In the genomic region with DNA sequence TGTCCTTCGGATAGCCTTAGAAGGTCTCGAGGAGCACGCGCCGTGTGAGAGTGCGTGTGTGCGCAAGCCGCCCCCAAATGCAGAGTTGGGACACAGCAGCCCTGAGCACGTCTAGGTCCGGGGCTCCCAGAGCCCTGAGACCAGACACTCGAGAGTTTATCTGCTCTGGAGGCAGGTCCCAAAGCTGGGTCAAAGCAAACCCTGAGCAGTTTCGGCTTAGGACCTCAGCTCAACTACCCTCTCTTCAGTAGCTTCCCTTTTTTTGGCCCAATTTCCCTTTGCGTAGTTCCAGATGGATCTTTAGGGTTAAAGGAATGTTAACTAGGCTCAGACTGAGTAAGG, we compare ENCODE assay signal across 8 mouse cellular contexts. TPM values are rescaled to one million over a fixed set of nuclear protein-coding genes. Genes with fewer than 3 reads are reported as not detected.
DNase-seq lines count a peak whose midpoint lies in the region; ATAC-seq and TF ChIP-seq lines count a peak whose summit lies in the region.

No protein-coding gene starts in this region.

- H3K27me3 ChIP-seq in E14TG2a.4 (ENCODE audit: insufficient read depth, low read length): peaks cover 75% of the 10 kb centered on the region
- peaks cover 54% of the 10 kb centered on the region for H3K27me3 ChIP-seq in forebrain, embryonic 13.5 days
- H3K27me3 ChIP-seq in limb, embryonic 15.5 days: peaks cover 77% of the 10 kb centered on the region

- H3K4me2 ChIP-seq in forebrain, embryonic 13.5 days: peak overlapping the region; percentile 79
- H3K4me2 ChIP-seq in limb, embryonic 15.5 days: peak overlapping the region; percentile 49

- no peak; the same call in 1 of the 2 replicates for ATAC-seq in forebrain, embryonic 13.5 days
- no peak for ATAC-seq in limb, embryonic 15.5 days (ENCODE audit: insufficient number of reproducible peaks, low FRiP score, low TSS enrichment, low read depth)

- peak; percentile 30 for DNase-seq in cerebellum, adult 9-11 months
- DNase-seq in cerebellum, postnatal 36 days: no peak
- DNase-seq in thymus, postnatal 10 days (ENCODE audit: low spot score in 2 of 2): no peak
- no peak for DNase-seq in embryo, embryonic 10.5 days (ENCODE audit: low spot score)
- DNase-seq in cerebellum, postnatal 10 days: no peak

- no peak for TF ChIP-seq CTCF in E14TG2a.4 (conservative IDR thresholded peaks at IDR 0.05; ENCODE audit: low read length)

- H3K36me3 ChIP-seq in E14TG2a.4 (ENCODE audit: insufficient read depth, low read length): no peaks in the 10 kb centered on the region
- H3K36me3 ChIP-seq in forebrain, embryonic 13.5 days (ENCODE audit: poor library complexity, severe bottlenecking): no peaks in the 10 kb centered on the region
- no peaks in the 10 kb centered on the region for H3K36me3 ChIP-seq in limb, embryonic 15.5 days

- H3K9ac ChIP-seq in forebrain, embryonic 13.5 days: peak overlapping the region; percentile 79
- H3K9ac ChIP-seq in limb, embryonic 15.5 days: no peak overlapping the region

- peaks cover 19% of the 10 kb centered on the region for H3K4me1 ChIP-seq in E14TG2a.4 (replicated peaks; ENCODE audit: low read depth, low read length)
- peaks cover 77% of the 10 kb centered on the region for H3K4me1 ChIP-seq in forebrain, embryonic 13.5 days
- peaks cover 15% of the 10 kb centered on the region for H3K4me1 ChIP-seq in limb, embryonic 15.5 days

- 4% methylated on average over 13 of the region's 13 CpGs for WGBS in forebrain, embryonic 13.5 days
- 4% methylated on average over 13 of the region's 13 CpGs for WGBS in limb, embryonic 15.5 days

- peaks cover 6% of the 10 kb centered on the region; the same call in 1 of the 2 replicates for H3K9me3 ChIP-seq in E14TG2a.4 (ENCODE audit: low read length)
- H3K9me3 ChIP-seq in forebrain, embryonic 13.5 days (replicated peaks): no peaks in the 10 kb centered on the region
- no peaks in the 10 kb centered on the region for H3K9me3 ChIP-seq in limb, embryonic 15.5 days

- H3K4me3 ChIP-seq in E14TG2a.4 (replicated peaks; ENCODE audit: low read length): peak overlapping the region; percentile 63
- H3K4me3 ChIP-seq in forebrain, embryonic 13.5 days: peak overlapping the region; percentile 41
- peak overlapping the region; percentile 29 for H3K4me3 ChIP-seq in limb, embryonic 15.5 days

- H3K27ac ChIP-seq in forebrain, embryonic 13.5 days: peak overlapping the region; percentile 92
- no peak overlapping the region for H3K27ac ChIP-seq in limb, embryonic 15.5 days

RNA-seq across cellular contexts. Expression of a gene that starts 11.2 kb away (rescaled TPM):
- 94.7 and 112 TPM in 2 replicates for polyA plus RNA-seq in forebrain, embryonic 13.5 days (2015; fragmentation: Nextera tagmentation; extraction: Ambion mirVana)
- 1.3 and 1.9 TPM in 2 replicates for polyA plus RNA-seq in limb, embryonic 15.5 days (2015; fragmentation: Nextera tagmentation; extraction: Ambion mirVana)

Comparison
In these comparisons a context has a peak if more than half of its experiments do, and no peak if none do; other contexts are left out.
1. RNA of a gene that starts 11.2 kb away (polyA plus RNA-seq): 94.7 to 112 TPM in forebrain, embryonic 13.5 days; 1.3 to 1.9 TPM in limb, embryonic 15.5 days; every median in the first group is over 10 times any median in the second.
2. Peak in every context shown above with its lines, with median percentiles within 50 percentile points of each other: H3K4me3 ChIP-seq.